Mouse (Mus musculus): ENCODE measurements around the gene Fyn.

- no peak for TF ChIP-seq POLR2A (IDR thresholded peaks at IDR 0.05; ENCODE audit: extremely low read depth, insufficient read depth, low read length)
- TF ChIP-seq CTCF (IDR thresholded peaks at IDR 0.05; ENCODE audit: extremely low read depth, insufficient read depth, low read length), result no peak
Measured at GRCm38 (mm10) chr10:39547369-39548074, 178.9 kb downstream of the Fyn start.

Measured in cortical plate, adult 2 months (tissue).